Mouse (Mus musculus): ENCODE measurements around the gene Lingo2. TPM values are rescaled to one million over a fixed set of nuclear protein-coding genes. Genes with fewer than 3 reads are reported as not detected.

Lingo2 gene
- 6.9 and 13.1 TPM in 2 replicates for polyA plus RNA-seq (2012; rRNA removed)

DNA sequence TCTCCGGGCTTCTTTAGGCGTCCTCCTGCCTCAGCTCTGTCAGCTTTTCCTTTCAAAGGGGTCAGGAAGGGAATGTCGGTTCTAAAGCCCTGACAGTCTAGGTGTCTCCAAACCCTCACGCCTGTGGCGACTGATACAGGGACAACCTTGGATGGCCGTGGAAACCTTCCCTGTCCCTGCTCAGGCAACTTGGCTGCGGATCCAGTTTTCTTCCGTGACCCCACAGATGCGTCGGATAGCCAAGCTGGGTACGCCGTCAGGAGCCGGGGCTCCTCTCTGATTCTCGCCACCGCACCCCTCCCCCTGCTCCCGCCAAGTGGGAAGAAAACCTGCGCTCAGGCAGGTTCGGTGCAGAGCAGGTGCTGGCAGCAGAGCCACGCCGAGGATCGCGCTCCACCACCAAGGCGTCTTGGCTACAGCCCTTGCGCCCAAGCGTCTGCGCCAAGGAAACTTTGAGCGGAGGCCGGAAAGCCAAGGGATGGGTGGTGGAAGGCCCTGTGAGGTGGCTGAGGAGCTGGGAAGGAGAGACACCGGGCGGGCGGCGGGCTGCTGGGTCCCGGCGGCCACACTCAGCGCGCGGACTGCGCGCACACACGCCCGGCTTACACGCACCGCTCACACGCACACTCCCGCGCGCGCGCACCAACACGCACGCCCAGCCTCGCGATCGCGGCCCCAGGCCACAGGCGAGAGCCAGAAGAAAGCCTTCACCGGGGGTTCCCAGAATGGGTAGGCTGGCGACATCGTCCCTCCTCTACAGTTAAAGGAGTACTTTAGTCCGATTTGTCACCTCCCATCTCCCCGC is at the start of gene Lingo2:
Lingo2 (minus strand) TSS at position 598 of the 805 bp plus-strand sequence.
- peak; percentile 62 for DNase-seq (ENCODE audit: low read depth)
- TF ChIP-seq CTCF (IDR thresholded peaks at IDR 0.05; ENCODE audit: borderline replicate concordance, extremely low read depth, insufficient read depth, insufficient read length) = no peak
- no peak for TF ChIP-seq POLR2A (IDR thresholded peaks at IDR 0.05; ENCODE audit: borderline replicate concordance, extremely low read depth, insufficient read depth, insufficient read length, poor library complexity, severe bottlenecking)

DNA sequence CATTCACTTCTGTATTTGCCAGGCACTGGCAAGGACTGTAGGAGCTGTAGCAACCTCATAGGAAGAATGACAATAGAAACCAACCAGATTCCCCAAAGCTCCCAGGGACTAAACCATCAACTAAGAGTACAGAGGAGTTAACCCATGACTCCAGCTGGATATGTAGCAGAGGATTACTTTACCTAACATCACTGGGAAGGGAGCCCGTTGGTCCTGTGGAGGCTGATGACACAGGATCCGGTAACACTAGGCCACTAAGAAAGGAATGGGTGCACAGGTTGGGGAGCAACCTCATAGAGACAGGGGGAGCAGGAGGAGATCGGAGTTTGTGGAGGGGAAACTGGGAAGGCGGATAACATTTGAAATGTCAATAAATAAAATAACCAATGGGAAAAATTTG is 21.8 kb upstream of the Lingo2 start:
- no peak for DNase-seq (ENCODE audit: low read depth)
- TF ChIP-seq POLR2A (IDR thresholded peaks at IDR 0.05; ENCODE audit: borderline replicate concordance, extremely low read depth, insufficient read depth, insufficient read length, poor library complexity, severe bottlenecking) = no peak
- TF ChIP-seq CTCF (IDR thresholded peaks at IDR 0.05; ENCODE audit: borderline replicate concordance, extremely low read depth, insufficient read depth, insufficient read length) = no peak

DNA sequence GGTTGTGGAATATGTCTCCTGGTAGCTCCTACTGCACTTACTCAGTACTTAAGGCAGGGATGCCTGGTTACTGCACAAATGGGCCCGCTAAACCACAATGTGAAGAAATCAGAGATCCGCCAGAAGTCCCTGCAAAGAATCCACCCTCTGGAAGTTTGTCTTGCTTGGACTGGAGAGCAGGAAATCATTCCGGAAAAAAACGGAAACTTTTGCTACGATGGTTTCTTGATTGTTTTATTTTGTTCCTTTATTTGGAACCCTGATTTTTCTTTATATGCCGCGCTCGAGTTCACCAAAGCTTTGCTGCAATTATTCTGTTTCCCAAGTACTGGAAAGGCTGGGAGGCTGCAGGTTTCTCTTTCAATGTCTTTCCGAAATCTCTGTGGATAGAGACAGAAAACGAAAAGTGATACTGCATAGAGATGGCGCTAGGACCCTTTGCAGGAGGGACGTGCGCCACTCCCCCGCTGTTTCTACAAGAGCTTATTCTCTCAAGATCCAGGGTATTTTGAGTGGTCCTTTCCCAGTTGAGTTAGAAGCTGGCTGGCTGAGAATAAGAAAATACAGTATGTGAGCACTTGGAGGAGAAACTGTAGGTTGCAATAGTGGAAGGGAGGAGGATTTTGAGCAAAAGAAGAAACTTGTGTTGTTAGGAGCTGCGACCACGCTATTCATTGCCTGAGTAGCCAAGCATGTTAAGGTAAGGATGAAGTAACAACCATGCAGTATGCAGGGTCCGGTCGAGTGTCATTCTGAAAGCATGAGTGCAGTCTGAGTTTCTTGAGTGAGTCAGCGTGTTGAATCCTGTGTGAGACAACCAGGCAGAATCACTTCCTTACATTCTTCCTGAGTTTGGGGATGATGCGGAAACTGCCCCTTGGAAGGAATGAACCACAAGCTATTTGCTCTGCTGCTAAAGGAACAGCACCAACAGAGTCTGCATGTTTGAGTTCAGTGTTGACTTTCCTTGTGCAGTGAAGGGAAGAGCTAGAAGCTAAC is 1.2 kb upstream of the Lingo2 start:
- no peak for TF ChIP-seq POLR2A (IDR thresholded peaks at IDR 0.05; ENCODE audit: borderline replicate concordance, extremely low read depth, insufficient read depth, insufficient read length, poor library complexity, severe bottlenecking)
- TF ChIP-seq CTCF (IDR thresholded peaks at IDR 0.05; ENCODE audit: borderline replicate concordance, extremely low read depth, insufficient read depth, insufficient read length) = 0 out of 2 replicates have a peak, but pooled peaks have one; percentile 12
- DNase-seq (ENCODE audit: low read depth) = peak; percentile 77

DNA sequence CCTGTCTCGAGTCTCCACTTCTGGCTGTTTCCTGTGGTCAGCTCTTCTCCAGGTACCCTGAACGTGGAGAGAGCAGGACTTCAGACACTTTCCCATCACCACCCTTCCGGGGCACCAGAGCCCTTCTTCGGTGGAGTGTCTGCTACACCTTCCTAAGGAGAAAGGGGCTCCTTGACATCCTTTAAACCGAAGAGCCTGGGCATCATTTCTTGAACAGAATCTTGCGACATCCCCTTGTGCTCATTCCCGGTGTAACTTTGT is 338 bp upstream of the Lingo2 start:
- peak; percentile 41 for DNase-seq (ENCODE audit: low read depth)
- TF ChIP-seq CTCF (IDR thresholded peaks at IDR 0.05; ENCODE audit: borderline replicate concordance, extremely low read depth, insufficient read depth, insufficient read length) = no peak
- no peak for TF ChIP-seq POLR2A (IDR thresholded peaks at IDR 0.05; ENCODE audit: borderline replicate concordance, extremely low read depth, insufficient read depth, insufficient read length, poor library complexity, severe bottlenecking)

DNA sequence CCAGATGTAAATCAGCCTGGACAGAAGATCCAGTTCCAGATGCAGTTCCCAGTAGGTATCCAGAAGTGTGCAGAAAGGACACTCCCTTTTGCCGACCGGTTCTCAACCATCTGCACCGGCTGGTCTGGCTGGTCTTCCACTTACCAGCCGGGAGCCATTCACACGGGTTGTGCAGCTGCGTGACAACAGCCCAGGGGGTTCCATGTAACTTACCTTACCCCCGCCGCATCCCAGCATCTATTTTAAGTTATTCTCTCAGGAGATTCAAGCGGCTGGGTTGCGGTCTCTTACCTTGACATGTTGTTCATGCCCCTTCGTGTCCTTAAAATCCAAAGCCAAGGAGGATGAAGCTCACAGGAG is 777 bp downstream of the Lingo2 start:
- TF ChIP-seq CTCF (IDR thresholded peaks at IDR 0.05; ENCODE audit: borderline replicate concordance, extremely low read depth, insufficient read depth, insufficient read length) (no peak), POLR2A (IDR thresholded peaks at IDR 0.05; ENCODE audit: borderline replicate concordance, extremely low read depth, insufficient read depth, insufficient read length, poor library complexity, severe bottlenecking) (no peak)
- no peak for DNase-seq (ENCODE audit: low read depth)

DNA sequence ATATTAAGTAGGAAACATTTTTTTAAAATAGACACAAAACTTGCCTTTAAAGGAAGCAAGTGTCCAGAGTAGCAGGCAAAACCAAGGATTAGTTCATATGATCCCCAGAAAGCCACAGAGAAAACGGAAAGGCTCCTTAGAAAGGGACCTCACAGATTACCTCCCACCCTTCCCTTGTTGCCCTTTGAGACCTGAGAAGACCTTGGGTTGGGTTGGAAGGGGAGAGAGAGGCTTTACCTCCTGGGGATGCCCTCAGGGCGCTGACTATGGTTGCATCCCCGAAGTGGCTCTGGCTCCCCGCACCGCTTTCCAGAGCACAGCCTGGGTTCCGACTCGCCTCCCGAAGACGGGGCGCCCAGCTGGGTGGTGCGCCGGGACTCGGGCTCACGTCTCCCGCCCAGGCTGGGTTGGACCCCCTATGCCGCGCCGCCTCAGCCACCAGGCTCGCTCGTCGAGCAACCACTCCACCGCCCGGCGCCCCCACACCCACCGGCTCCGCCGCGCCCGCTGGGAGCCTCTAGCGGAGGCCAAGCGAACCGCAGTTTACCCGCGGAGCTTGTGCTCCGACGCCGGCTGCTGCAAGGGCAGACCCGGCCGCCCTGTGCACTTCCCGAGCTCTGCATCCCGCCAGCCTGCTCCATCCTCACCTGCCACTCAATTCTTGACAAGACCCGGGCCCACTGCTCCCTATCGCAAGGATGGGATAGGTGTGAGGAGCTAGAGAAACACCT is 1.4 kb downstream of the Lingo2 start:
- TF ChIP-seq CTCF (IDR thresholded peaks at IDR 0.05; ENCODE audit: borderline replicate concordance, extremely low read depth, insufficient read depth, insufficient read length) (peak; percentile 84), POLR2A (IDR thresholded peaks at IDR 0.05; ENCODE audit: borderline replicate concordance, extremely low read depth, insufficient read depth, insufficient read length, poor library complexity, severe bottlenecking) (0 out of 2 replicates have a peak, but pooled peaks have one; percentile 17)
- peak; percentile 91 for DNase-seq (ENCODE audit: low read depth)

DNA sequence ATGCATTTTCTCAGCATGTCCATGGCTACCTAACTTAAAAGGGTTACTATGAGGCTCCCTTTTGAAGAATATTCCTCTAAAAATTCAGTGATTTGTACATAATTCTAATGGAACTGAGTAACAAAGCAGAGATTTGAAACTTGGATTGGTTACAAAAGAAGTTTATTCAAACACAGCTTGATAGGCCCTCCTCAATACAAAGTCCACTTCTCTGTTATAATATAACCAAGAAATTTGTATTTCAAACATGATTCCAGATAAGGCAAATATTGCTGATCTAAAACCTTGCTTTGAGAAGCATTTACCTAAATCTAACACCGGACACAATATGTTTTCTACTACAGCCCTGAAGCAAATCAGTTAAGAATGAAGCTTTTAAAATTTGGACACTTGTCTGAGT is 60.7 kb downstream of the Lingo2 start:
- no peak for TF ChIP-seq POLR2A (IDR thresholded peaks at IDR 0.05; ENCODE audit: borderline replicate concordance, extremely low read depth, insufficient read depth, insufficient read length, poor library complexity, severe bottlenecking)
- TF ChIP-seq CTCF (IDR thresholded peaks at IDR 0.05; ENCODE audit: borderline replicate concordance, extremely low read depth, insufficient read depth, insufficient read length) = no peak
- DNase-seq (ENCODE audit: low read depth) = no peak

DNA sequence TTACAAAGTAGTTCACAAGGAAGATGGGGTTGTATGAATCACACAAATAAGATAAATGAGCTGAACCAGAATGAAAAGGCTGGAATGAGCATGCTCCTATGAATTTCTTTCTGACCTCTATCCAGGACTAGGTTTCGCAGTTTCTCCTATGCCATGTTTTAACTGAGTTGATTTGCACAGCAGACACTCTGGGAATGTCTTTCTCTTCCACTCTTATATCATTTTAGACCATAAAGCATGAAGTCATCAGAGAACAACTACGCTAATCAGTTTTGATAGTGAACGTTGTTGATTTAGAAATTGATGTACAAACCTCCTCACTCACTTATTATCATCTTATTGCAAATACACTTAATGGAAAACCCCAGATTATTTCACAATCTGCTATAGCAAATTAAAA is 61.2 kb downstream of the Lingo2 start:
- TF ChIP-seq CTCF (IDR thresholded peaks at IDR 0.05; ENCODE audit: borderline replicate concordance, extremely low read depth, insufficient read depth, insufficient read length) (no peak), POLR2A (IDR thresholded peaks at IDR 0.05; ENCODE audit: borderline replicate concordance, extremely low read depth, insufficient read depth, insufficient read length, poor library complexity, severe bottlenecking) (no peak)
- no peak for DNase-seq (ENCODE audit: low read depth)

DNA sequence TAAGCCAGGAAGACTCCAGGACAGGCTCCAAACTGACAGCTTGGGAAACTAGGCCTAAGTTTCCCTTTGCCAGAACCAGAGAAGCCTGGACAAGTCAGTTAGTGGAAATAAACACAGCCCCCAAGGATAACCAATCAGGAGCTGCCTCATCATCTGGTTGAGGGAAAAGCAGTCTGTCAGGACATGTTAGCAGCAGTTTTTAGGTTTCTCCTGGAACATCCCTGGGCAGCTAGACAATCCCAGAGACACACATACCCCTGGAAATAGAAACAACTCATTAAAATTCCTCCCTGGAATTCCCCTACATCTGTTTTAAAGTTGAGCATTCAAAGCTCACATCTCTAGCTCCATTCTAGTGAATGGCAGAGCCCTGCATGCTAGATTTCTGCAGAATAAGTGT is 76.8 kb downstream of the Lingo2 start:
- TF ChIP-seq POLR2A (IDR thresholded peaks at IDR 0.05; ENCODE audit: borderline replicate concordance, extremely low read depth, insufficient read depth, insufficient read length, poor library complexity, severe bottlenecking) (no peak), CTCF (IDR thresholded peaks at IDR 0.05; ENCODE audit: borderline replicate concordance, extremely low read depth, insufficient read depth, insufficient read length) (no peak)
- no peak for DNase-seq (ENCODE audit: low read depth)

DNA sequence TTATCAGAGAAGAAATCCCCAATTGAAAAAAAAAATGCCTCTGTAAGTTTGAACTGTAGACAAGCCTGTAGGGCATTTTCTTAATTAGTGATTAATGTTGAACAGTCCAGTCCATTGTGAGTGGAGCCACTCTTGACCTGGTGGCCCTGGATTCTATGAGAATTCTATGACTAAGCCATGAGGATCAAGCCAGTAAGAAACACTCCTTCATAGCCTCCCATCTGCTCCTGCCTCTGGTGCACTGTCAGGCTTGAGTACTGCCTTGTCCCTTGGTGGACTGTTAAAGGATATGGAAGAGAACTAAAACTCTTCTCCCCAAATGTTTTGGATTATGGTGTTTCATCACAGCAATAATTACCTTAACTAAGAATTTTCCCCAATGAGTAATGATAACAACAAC is 126.6 kb downstream of the Lingo2 start:
- TF ChIP-seq CTCF (IDR thresholded peaks at IDR 0.05; ENCODE audit: borderline replicate concordance, extremely low read depth, insufficient read depth, insufficient read length) = no peak
- TF ChIP-seq POLR2A (IDR thresholded peaks at IDR 0.05; ENCODE audit: borderline replicate concordance, extremely low read depth, insufficient read depth, insufficient read length, poor library complexity, severe bottlenecking) = no peak
- DNase-seq (ENCODE audit: low read depth) = no peak

DNA sequence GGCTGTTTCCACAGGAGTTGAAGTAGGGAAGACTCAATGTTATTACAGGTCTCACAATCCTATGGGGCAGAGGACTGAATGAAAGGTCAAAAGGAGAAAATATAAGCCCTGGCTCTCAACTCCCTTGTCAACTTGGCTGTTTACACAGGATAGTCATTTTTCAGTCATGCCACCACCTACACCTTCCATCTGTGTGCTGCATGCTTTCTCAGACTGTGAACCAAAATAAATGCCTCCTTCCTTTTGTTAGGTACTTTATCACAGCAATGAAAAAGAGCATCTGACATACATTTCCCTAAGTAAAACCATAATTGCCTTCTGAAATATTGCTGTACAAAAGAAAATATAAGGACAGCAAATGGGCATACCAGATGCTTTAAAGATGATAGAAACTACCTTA is 129.6 kb downstream of the Lingo2 start:
- TF ChIP-seq POLR2A (IDR thresholded peaks at IDR 0.05; ENCODE audit: borderline replicate concordance, extremely low read depth, insufficient read depth, insufficient read length, poor library complexity, severe bottlenecking) = no peak
- no peak for TF ChIP-seq CTCF (IDR thresholded peaks at IDR 0.05; ENCODE audit: borderline replicate concordance, extremely low read depth, insufficient read depth, insufficient read length)
- no peak for DNase-seq (ENCODE audit: low read depth)
